Mouse (Mus musculus) spleen, adult 2 months (tissue): ENCODE measurements at regions not wholly inside any gene's neighbourhood (a gene's known extent, or its start where the extent isn't known, plus 50 kb on each side); places are given as distances from the start of the nearest gene placed in this dataset.

Experiments used
- CTCF ChIP-seq: fragments of 200-500 bp; IDR thresholded peaks from 2 replicates; pipeline ENCODE4 v1.5.1; 2011; ENCODE audit warnings: mild to moderate bottlenecking, inconsistent platforms; ENCODE audit not compliant: insufficient read depth, insufficient read length, insufficient replicate concordance; ENCODE audit errors: extremely low read depth
- POLR2A ChIP-seq: fragments of 200-500 bp; IDR thresholded peaks from 2 replicates; pipeline ENCODE4 v1.6.1; 2011; ENCODE audit warnings: low read depth, low read length, inconsistent platforms

DNA sequence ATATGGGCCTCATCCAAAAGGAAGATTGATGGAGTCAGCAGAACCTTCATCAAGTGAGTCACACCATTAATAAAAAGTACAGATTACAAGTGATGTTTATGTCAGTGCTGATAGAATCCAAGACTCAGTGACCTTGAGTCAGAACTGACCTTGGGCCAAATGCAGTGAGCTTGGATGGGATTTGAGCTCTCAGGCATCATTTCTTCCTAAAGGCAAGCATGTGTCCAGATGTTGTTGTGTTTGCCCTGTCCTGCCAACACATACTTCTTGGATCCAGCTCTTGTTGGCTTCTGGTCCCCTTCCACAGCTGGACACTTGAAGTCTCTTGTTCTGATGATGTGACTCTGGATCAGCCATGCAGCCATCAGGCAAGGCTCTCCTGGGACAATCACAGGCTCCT, 125.3 kb upstream of the Hs3st3a1 start:
- TF ChIP-seq CTCF, result no peak
- no peak for TF ChIP-seq POLR2A
